Mouse (Mus musculus) gastrocnemius, adult 2 months (tissue): ENCODE results near the gene Fam117a. TPM values are rescaled to one million over a fixed set of nuclear protein-coding genes. Genes with fewer than 3 reads are reported as not detected.

Experiments
- DNase-seq: peaks from one replicate; pipeline ENCODE4 v3.0.0; 2022
- H3K27ac ChIP-seq: fragments of 200-600 bp; 2 replicates; pipeline ENCODE4 v1.8.1; 2022; ENCODE audit warnings: mild to moderate bottlenecking
- H3K4me3 ChIP-seq: fragments of 200-600 bp; 2 replicates; pipeline ENCODE4 v1.8.1; 2022; ENCODE audit warnings: mild to moderate bottlenecking, moderate library complexity
- CTCF ChIP-seq: fragments of 200-600 bp; IDR thresholded peaks from 2 replicates; pipeline ENCODE4 v1.8.1; 2022; ENCODE audit warnings: antibody characterized with exemption, mild to moderate bottlenecking, moderate library complexity
- intact Hi-C: fragments of 180-260 bp; cut with DNase I; formaldehyde crosslinking; loops from one replicate; pipeline ENCODE4 v1.15.1; 2025
- total RNA-seq, 2 experiments: library from RNA; stranded (reverse); gene quantifications; 2 replicates each; pipeline ENCODE4 v1.2.3; 2021

Gene Fam117a
- total RNA-seq, 2 experiments from 2014 or later, result 1.5 to 2.1 TPM

GRCm38 (mm10) chr11:95420880-95421435 is 84.1 kb downstream of the Fam117a start:
- intact Hi-C loops, result no loop called here
- no peak for DNase-seq
- peak overlapping the region; percentile 43 for H3K4me3 ChIP-seq
- H3K27ac ChIP-seq, result peak overlapping the region; percentile 65
- TF ChIP-seq CTCF, result no peak

GRCm38 (mm10) chr11:95423505-95423904 is 86.7 kb downstream of the Fam117a start:
- no peak for DNase-seq
- no peak overlapping the region for H3K4me3 ChIP-seq
- intact Hi-C loops, result no loop called here
- peak; percentile 38 for TF ChIP-seq CTCF
- H3K27ac ChIP-seq, result peak overlapping the region; percentile 77

- no peak for DNase-seq
- no peak for TF ChIP-seq CTCF
- intact Hi-C loops, result no loop called here
- no peak overlapping the region for H3K4me3 ChIP-seq
- H3K27ac ChIP-seq, result peak overlapping the region; percentile 24; the same call in 1 of the 2 replicates
These were observed 94.5 kb downstream of the Fam117a start for GRCm38 (mm10) chr11:95431344-95431743.

Other genes starting within 250 kb of the Fam117a start
- not detected for gene Dlx3, start 216.9 kb upstream of the Fam117a start, total RNA-seq
- not detected for gene Dlx4, start 190.8 kb upstream of the Fam117a start, total RNA-seq
- not detected for gene Tac4, start 75.5 kb upstream of the Fam117a start, total RNA-seq
- gene Kat7, start 26.8 kb upstream of the Fam117a start, total RNA-seq, result 10 to 100 TPM; 21.5 to 23.9 TPM
- gene Slc35b1, start 47.7 kb downstream of the Fam117a start, total RNA-seq, result 10 to 100 TPM; 42.4 to 49.5 TPM
- gene Spop, start 77.1 kb downstream of the Fam117a start, total RNA-seq, result 100 to 1,000 TPM; 190 to 208 TPM
- gene Nxph3, start 177.6 kb downstream of the Fam117a start, total RNA-seq, result under 1 TPM; 0.20 to 0.23 TPM